Mouse (Mus musculus) spleen, postnatal 4 days (tissue): ENCODE results near the gene Dpf3.

ENCODE experiments used
- DNase-seq, 2 experiments: peaks; one replicate each; pipeline ENCODE4 v3.0.0; 2022; ENCODE audit warnings: low spot score in 2 of 2

Dpf3 gene

DNA sequence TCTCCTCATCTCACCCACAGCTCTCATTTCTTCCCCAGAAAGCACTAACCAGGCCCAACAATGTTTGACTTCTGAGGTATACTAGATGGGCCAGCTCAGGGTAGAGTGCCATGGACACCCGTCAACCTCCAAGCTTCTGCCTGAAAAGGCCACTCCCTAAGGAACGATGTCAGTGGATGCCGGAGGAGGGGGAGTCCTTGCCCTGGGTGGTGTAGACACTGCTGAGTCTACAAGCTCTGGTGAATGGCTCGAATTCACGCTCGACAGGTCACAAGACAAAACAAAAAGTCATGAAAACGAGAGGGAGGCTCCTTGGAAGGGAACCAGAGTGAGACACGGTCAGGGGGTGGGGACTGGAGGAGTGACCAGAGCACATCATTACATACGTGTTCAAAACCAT lies 17.4 kb downstream of the Dpf3 start:
- DNase-seq = no peak

DNA sequence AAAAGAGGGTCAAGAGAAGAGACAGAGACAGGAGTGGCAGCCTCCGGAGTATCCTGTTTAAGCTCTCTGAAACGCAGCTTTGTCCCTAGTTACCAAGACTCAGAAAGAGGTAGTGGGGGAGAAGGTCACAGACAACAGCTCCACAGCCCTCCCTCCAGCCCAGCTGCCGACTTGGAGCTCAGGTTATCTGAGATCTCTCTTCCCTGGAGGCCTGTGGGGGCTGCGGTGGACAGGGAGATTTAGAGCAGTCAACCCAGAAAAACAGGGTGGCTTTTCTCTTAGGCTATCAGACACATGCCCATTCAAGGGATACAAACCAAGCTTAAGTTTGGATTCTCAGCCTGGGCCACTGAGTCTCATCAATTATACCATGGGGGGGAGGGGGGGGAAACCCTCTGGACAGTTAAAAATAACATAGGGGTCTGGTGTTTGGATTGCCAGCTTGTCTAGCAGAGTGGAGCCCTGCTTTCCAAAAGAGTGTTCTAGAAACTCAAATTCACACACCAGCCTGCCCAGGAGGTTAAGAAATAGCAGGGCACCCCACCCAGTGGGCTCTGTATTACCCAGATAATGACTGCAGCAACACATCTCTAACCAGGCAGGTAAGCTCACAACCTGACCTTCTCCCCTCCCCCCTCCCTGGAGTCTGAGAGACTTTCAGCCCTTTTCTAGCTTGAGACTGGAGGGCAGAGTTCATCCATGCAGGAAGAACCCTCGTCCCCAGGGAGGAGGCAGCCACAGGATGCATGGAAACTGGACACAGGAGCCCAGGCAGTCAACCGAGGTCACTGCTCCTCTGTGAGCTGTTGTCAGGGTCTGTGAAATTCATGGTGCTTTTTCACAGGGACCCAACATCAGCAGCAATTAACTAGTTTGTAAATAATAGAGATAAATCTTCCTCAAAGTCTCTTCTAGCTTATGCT lies 20.7 kb downstream of the Dpf3 start:
- DNase-seq = no peak

DNA sequence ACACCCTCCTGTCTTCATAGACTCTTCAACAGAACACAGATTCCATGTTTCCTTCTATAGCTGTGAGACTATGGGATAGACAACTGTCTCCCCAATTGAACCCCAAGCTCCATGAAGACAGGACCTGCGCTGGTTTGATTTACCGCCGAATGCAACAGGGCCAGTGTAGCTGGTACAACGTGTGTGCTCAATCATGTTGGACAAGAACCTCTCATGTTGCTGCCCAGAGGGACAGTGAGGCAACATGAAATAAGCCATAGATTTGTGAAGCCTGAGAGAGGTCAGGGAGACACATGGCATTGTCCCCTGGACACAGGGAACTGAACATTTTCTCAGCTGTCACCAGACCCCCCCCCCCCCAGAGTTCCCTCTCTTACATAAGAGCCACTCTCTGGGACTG lies 21.5 kb downstream of the Dpf3 start:
- no peak for DNase-seq

DNA sequence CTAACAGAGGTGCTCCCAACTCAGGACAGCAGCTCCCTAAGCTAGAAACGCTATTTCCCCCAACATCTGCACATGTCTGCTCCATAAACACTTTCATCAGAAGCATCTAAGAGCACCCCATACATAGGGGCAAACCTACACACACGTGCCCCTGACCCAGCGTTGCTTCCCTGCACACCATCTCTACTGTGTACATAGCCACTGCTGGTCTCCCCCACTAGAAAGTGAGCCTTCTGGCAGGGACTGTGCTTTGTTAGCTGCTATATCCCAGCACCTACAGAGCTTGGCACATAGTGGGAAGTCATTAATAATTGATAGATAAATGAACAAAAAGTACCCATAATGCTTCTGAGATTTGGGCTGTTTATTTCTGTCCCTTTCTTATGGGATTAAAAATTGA lies 27.2 kb downstream of the Dpf3 start:
- DNase-seq = no peak

DNA sequence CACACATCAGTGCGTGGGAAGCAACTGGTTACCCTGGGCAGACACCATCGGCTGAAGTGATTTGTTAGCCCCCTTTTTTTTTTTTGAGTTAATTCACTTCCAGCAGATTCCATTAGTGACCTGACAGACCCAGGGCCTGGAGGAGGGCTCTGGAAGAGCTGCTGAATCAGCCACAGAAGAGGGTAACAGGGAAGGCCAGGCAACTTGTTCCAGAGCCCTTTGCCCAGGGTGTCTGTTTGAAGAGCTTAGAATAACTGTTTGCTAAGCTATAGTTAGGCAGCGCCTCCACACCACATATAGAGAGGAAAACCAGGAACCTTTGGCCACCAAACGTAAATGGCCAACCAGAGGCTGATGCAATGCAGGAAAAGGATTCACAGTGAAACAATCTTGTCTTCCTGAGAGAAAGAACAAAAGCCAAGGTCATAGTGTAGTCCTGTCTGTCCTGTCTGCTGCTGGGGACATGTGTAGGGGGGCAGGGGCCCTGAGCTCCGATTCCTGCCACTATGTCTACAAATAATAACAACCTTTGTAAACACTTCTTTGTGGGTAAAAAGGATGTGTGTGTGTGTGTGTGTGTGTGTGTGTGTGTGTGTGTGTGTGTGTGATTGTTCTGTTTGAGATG lies 32.7 kb downstream of the Dpf3 start:
- no peak for DNase-seq

DNA sequence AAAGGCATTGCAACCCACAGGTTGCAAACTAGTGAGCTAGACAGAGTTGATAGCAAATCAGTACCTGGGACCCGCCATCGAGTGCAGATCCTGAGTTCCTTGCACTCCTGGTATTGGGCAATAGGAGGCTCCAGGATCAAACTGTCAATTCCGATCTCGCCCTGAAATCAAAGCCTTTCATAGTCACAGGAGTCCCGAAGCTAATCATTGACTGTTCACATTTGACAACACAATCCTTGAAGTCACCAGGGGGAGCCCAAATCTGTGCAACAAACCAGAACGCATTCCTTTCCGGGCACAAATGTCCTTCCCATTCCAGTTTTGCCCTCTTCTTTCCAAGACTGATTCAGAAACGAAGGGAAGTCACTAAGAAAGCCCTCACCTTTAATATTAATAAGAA lies 35.7 kb downstream of the Dpf3 start:
- no peak for DNase-seq

DNA sequence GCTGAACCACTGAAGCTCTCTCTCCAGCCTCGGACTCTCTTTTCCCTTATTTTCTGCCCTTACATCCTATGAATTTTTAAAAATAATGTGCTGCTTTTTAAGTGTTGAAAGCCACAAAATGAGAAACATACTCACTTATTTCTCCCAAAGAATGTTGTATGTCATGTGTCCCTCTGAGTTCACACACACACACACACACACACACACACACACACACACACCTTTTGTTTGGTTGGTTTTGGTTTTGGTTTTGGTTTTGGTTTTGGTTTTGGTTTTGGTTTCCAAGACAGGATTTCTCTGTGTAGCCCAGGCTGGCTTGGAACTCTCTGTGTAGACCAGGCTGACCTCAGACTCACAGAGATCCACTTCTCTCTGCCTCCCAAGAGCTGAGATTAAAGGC lies 37.0 kb downstream of the Dpf3 start:
- no peak for DNase-seq

DNA sequence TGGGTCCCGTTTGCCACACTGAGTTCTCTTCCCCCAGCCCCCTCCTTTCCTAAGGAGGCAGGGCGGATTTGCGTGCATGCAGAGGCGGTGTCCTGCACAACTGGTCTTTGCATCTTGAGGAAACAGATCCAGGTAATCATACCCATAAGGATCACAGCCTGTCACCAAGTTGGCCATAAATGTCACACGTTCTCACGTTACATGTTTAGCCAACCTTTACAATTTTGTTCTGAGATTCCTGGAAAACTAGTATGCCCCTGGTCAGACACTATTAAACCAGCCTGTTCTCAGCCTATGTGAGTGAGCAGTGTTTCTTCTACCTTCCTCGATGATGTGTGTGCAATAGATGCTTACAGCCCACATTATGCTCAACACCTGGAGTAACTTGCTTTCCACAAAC lies 38.3 kb downstream of the Dpf3 start:
- DNase-seq = no peak

DNA sequence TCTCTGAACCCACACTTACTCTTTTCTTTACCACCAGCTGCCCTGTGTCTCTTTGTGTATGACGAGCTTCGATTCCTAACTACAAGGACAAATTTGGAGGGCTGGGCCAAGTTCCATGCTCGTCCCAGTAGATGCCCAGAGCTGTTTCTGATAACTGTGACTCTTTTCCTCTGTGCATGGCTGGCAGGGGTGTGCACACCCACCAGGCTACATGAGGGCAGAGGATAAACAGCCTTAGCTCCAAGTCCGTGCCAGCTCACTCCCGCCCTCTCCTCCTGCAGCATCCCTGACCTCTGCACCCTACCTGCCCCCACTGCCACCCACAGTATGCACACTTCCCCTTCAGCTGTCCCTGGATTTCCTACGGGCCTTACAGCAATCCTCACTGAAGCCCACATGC lies 41.9 kb downstream of the Dpf3 start:
- no peak for DNase-seq

DNA sequence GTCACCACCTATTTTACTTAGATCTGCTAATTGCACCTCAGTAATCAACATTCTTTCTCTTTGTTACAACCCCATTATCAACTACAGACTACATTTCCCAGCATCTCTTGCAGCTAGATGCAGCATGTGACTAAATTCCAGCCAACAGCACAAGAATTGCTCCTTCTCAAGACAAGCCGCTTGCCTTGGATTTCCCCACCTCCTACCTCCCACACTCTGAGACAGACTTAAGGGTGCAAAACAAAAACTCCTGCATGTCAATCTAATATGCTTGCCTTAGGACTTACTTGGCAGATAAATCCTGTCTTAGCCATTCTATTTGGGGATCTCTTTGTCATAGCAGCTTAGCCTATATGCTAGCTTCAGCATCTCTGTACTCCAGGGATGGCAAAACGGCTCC lies 43.1 kb downstream of the Dpf3 start:
- no peak for DNase-seq

DNA sequence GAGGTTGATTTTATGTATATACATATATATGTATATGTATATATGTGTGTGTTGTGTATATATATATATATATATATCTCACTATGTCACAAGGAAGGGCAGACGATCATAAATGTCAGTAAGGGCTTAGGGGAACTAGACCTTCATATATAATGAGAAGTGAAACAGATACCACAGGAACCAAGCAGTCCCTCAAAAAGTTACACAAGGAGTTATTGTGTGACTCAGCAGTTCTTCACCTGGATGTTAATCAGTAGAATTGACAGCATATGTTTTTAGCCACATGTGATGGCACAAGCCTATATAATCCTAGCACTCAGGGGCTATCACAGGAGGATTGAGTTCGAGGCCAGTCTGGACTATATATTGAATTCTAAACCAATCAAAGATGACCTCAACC lies 49.5 kb downstream of the Dpf3 start:
- DNase-seq = no peak

DNA sequence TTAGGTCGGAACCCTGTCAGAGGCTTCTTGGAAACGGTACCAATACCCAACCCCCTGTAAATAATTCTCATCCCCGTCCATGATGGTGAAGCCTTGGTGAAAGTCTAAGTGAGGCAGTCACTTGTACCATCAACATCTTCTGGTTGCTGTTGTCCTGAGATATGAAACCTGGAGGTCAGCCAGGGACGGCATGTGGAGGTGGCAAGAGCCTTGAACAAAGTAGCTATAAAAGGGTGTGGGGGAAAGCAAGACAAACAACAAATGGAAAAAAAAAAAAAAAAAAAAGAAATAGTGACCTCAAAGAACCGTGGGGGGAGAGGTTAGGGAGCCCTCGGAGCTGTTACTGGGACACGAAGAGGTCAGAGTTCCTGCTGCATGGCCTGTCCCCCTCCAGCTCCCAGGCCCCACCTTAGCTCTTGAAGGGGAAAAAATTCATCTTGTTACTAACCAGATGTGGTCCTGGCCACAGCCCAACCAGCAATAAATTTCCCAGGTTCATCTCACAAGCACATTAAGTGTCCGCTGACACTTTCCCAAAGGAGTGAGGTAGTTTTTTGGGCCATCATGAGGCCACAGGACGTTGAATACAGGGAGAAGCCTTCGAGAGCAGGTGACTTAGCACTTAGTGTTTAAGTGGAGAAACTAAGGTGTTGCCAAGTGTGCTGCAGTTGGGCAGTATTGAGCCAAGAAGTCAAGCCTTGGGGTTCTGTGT lies 53.4 kb downstream of the Dpf3 start:
- DNase-seq = peak; percentile 76 to 79

DNA sequence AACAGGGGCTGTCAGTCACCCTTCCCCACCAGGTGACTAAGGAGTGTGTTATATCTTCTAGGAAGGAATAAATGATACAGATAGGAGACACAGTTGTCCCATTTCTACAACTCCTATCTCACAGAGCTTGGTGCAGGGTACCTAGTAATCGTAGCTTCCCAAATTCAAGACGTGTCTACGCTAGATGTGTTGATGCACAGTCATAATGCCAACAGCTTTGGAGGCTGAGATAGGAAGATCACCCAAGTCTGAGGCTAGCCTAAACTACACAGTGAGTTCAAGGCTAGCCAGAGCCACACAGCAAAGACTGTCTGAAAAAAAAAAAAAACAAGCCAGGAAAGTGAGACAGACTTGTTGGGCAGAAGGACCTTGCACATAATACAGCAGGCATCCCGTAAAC lies 54.1 kb downstream of the Dpf3 start:
- DNase-seq = no peak

DNA sequence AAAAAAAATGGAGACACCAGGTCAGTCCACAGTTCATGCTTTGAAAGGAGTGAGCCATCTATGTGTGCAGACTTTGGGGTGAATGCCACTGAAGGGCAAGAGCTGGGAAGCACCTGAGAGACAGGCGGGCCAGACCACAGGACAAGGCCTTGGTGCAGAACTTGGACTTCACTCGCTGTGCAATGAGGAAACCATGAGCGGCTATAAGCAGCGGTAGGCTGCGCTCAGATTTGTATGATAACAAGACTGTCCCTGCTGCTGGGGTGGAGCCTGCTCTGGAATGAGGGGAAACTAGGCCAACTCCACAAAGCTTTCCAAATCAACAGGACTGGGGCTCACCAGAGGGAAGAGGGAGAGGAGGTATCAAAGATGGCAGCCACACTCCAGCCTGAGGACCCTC lies 57.3 kb downstream of the Dpf3 start:
- DNase-seq = no peak

DNA sequence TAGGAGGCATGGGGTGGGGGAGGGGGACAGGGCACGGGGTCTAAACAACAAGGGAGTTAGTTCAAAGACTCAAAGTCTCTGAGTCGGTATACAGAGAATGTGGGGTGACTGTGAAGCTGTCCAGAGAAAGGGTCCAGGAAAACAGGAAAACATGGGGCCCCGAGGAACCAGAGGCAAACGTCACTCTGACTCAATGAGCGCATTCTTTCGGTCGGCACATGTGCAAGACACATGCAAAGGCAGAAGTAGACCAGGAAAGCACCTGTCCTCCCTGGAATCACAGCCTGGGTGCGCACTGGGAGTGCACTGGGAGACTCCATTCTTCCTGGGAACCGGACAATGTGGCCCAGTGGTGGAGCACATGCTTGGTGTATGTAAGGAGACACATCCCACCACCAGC lies 59.5 kb downstream of the Dpf3 start:
- DNase-seq = no peak

DNA sequence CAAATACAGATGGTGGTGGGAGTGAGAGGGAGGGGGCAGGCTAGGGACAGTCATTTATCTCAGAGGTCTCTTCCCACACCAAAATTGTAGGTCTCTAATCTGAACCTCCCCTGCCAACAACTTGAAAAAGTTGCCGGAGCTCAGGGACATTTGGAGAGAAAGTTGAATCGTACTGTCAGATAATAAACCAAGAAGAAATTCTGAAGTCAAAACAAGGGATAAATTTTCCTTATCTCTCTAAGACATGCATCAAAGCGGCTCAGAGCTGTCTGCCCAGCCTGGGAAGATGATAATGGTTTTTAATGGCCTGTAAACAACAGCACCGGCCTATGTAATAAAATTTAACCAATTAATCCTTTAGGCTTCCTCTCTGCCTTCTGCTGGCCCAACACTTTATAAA lies 59.9 kb downstream of the Dpf3 start:
- no peak for DNase-seq

DNA sequence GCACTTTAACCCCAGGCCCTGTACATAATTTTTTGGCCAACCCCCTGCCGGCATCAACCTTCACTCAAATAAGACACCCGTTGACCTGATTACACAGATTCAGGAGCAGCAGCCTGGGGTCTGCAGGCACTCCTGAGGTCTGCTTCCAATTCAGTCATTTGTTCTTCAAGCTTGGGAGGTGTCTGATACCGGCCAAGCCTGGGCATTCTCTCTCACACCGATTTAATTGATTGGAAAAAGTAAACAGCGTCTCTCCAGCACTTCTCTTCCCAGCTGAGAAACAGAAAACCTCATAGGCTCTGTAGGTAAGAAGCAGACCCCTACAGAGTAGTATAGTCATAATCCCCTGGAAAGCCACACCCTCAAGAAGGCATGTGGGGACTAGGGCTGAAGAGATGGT lies 61.2 kb downstream of the Dpf3 start:
- DNase-seq = no peak

DNA sequence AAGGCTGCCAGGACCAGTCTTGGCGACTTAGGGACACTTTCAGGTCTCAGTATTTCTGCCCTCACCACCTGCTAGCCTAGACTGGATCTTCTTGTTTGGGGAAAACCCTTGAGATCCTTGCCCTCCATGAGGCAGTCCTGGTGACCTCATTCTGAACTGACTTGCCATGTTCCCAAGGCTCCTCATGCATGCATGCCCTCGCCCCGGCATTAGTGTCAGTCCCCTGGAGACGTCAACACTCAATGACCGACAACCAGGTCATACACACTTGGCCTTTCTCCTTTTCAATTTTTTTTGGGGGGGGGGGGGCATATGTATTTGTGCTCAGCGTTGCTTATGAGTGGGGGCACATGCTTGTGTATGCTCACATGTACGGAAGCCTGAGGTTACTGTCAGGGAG lies 61.8 kb downstream of the Dpf3 start:
- no peak for DNase-seq

DNA sequence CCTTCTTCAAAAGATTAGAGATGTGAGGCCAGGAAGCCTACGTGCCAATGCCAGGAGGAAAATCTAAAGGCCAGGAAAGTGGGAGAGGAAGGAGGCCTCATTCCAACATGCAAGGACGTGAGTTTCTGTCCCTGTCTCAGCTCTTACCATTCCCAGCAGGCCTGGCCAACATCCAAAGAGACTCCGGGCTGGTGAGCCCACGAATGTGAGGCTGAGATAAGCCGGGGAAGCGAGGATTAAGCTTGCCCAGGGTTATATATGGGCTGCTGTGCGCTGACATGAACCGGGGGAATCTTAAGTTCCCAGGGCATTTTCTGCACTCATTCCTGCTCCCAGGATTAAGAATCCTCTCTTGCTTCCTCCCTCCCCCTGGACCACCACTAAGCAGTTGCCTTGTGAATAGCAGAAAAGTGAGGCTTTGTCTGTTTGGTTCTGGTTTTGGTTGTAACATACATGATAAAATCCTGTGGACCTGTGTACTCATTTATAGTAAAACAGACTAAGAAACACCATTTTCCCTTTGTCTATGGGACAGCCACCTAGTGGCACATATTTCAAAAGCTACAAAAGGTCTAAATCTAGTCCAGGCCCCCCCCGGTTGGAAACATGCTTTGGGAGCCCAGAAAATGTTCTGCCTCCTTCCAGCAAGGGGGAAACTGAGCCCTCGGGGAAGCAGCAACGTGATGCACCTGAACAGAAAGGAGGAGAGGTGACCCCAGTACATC lies 62.6 kb downstream of the Dpf3 start:
- DNase-seq = peak; percentile 83 to 85

DNA sequence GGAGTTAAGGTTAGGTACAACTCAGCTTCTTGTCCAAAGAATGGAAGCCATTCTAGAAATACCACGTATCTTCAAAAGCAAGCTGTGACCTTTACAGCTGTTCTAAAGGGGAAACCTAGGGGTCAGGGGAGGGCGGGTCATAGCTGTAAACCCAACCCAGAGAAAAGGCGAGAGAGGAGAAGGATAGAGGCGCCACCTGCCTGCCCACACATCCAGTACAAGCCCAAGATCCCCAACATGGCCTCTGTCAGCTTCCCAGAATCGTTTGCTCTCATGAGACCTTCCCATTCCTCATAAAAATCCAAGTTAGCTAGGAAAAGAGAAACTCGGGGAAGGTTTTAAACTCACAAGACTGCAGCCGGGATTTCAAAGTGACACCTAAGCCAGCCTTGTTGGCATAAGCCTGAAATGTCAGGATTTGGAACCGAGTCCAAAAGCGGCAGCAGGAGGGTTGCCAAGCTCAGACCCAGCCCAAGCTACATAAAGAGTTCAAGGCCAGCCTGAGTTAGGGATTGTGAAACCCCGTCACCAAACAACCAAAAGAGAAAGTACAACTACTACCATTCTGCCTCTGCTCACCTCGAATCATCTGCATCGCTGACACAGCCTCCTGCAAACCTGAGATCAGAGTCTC lies 63.3 kb downstream of the Dpf3 start:
- peak in 1 of 2 experiments; percentile 37 for DNase-seq

DNA sequence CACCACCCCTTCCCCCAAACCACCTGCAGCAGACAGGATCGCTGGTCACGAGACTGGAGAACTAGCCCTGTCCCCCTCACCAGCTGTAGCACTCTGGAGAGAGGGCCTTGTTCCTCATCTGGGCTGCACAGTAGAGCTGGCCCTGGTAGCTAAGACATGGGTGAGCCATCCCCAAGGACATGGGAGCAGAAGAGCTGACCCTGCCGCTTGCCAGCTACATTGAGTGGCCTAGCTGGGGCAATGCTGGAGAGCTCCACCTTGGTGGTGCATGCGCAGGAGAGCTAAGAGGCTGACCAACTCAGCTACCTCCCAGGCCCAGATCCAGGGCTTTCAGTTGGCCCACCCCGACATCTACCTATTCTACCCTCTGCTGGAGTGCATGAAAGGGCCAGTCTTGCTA lies 67.2 kb downstream of the Dpf3 start:
- DNase-seq = no peak

DNA sequence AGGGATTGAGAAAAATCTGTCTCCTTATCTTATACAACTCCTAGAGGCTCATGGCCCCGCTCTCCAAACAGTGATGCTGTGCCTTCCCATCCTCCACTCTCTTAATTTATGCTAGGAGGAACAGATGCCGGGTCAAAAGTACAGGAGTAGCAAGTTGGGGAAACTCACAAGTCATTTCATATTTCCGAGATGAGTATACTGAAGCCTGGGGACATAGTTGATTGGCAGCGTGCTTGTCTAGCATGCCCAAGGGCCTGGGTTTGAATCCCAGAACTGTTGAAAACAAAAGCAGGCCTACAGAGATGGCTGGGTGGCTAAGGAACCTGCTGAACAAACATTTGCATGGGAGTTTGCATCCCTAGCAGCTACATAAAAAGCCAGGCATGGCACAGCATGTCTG lies 72.3 kb downstream of the Dpf3 start:
- DNase-seq = no peak
